Mouse (Mus musculus): ENCODE measurements around the gene Stxbp3. TPM values are rescaled to one million over a fixed set of nuclear protein-coding genes. Genes with fewer than 3 reads are reported as not detected.
A peak's percentile ranks its signal among the peaks of the same experiment; 100 is the strongest.
"Not testable (repeated sequence)": the region's sequence is repeated elsewhere in the genome, so short reads cannot be mapped to it uniquely, and the experiment has no call there.

The Stxbp3 gene
- polyA plus RNA-seq, 1 experiment: 4.9 TPM

GRCm38 (mm10) chr3:108850506-108850905, 10.2 kb upstream of the Stxbp3 start:
- no peak overlapping the region for H3K27ac ChIP-seq (ENCODE audit: control insufficient read depth, insufficient read depth, low read depth, low read length)
- no peak overlapping the region for H3K4me3 ChIP-seq (ENCODE audit: control insufficient read depth, low read depth, low read length)
- no peaks in the 10 kb centered on the region for H3K27me3 ChIP-seq (ENCODE audit: control insufficient read depth, insufficient read depth, low read length)
- TF ChIP-seq POLR2A (IDR thresholded peaks at IDR 0.05; ENCODE audit: control insufficient read depth, low read depth, low read length) (no peak), CTCF (IDR thresholded peaks at IDR 0.05; ENCODE audit: control insufficient read depth, insufficient read depth, insufficient replicate concordance, low read depth, low read length) (no peak)
- no peaks in the 10 kb centered on the region for H3K36me3 ChIP-seq (ENCODE audit: control insufficient read depth, insufficient read depth, low read length)
- H3K4me1 ChIP-seq (ENCODE audit: control insufficient read depth, insufficient read depth, low read length): peaks cover 9% of the 10 kb centered on the region

- Histone ChIP-seq H3K4me3 (ENCODE audit: control insufficient read depth, low read depth, low read length) (no peak overlapping the region), H3K27me3 (ENCODE audit: control insufficient read depth, insufficient read depth, low read length) (no peaks in the 10 kb centered on the region), H3K4me1 (ENCODE audit: control insufficient read depth, insufficient read depth, low read length) (peaks cover 2% of the 10 kb centered on the region; the same call in 1 of the 2 replicates), H3K36me3 (ENCODE audit: control insufficient read depth, insufficient read depth, low read length) (no peaks in the 10 kb centered on the region), H3K27ac (ENCODE audit: control insufficient read depth, insufficient read depth, low read depth, low read length) (peak overlapping the region; percentile 18; the same call in 1 of the 2 replicates)
- TF ChIP-seq CTCF (IDR thresholded peaks at IDR 0.05; ENCODE audit: control insufficient read depth, insufficient read depth, insufficient replicate concordance, low read depth, low read length) (no peak), POLR2A (IDR thresholded peaks at IDR 0.05; ENCODE audit: control insufficient read depth, low read depth, low read length) (no peak)
Measured at GRCm38 (mm10) chr3:108846616-108847015, 6.3 kb upstream of the Stxbp3 start.

- peak overlapping the region; percentile 34 for H3K27ac ChIP-seq (ENCODE audit: control insufficient read depth, insufficient read depth, low read depth, low read length)
- peaks cover 5% of the 10 kb centered on the region for H3K4me1 ChIP-seq (ENCODE audit: control insufficient read depth, insufficient read depth, low read length)
- H3K4me3 ChIP-seq (ENCODE audit: control insufficient read depth, low read depth, low read length): no peak overlapping the region
- no peaks in the 10 kb centered on the region for H3K36me3 ChIP-seq (ENCODE audit: control insufficient read depth, insufficient read depth, low read length)
- H3K27me3 ChIP-seq (ENCODE audit: control insufficient read depth, insufficient read depth, low read length): no peaks in the 10 kb centered on the region
- TF ChIP-seq POLR2A (IDR thresholded peaks at IDR 0.05; ENCODE audit: control insufficient read depth, low read depth, low read length) (no peak), CTCF (IDR thresholded peaks at IDR 0.05; ENCODE audit: control insufficient read depth, insufficient read depth, insufficient replicate concordance, low read depth, low read length) (no peak)
Measured at GRCm38 (mm10) chr3:108844521-108844920, 4.2 kb upstream of the Stxbp3 start.

DNA sequence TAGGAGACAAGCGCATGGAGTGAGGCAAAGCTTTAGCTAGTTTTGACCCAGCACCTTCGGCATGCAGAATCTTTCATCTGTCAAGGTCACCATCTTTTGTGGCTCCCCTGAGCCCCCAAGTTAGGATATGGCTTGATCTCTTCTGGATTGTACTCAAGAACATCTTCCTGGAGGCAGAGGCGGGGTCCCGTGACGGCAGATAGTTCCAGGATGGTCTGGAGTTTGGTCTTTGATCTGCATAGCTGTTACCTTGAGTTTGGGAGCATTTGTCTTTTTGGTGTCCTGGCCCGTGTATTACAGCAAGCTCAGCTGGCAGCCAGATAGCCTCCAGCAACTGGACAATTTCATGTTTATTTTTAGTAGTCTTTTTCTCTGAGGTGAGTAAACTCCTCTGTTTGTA, 3.7 kb upstream of the Stxbp3 start:
- TF ChIP-seq CTCF (IDR thresholded peaks at IDR 0.05; ENCODE audit: control insufficient read depth, insufficient read depth, insufficient replicate concordance, low read depth, low read length) (no peak), POLR2A (IDR thresholded peaks at IDR 0.05; ENCODE audit: control insufficient read depth, low read depth, low read length) (no peak)
- Histone ChIP-seq H3K4me3 (ENCODE audit: control insufficient read depth, low read depth, low read length) (no peak overlapping the region), H3K27me3 (ENCODE audit: control insufficient read depth, insufficient read depth, low read length) (no peaks in the 10 kb centered on the region), H3K4me1 (ENCODE audit: control insufficient read depth, insufficient read depth, low read length) (peaks cover 5% of the 10 kb centered on the region), H3K36me3 (ENCODE audit: control insufficient read depth, insufficient read depth, low read length) (no peaks in the 10 kb centered on the region), H3K27ac (ENCODE audit: control insufficient read depth, insufficient read depth, low read depth, low read length) (no peak overlapping the region)

DNA sequence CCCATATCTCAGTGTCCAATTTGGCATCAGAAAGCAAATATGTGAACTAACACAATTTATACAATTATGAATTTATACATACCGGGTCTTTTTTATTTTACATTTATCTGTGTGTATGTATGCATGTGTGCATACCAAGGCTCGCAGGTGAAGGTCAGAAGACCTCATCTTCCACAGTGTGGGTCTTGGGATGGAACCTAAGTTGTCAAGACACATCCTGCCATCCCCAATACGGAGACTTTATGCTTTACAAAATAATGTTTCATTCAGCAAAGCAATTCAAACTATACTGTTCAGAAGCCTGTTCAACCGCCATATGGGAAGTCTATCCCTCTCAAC, 359 bp upstream of the Stxbp3 start:
- Histone ChIP-seq H3K27ac (ENCODE audit: control insufficient read depth, insufficient read depth, low read depth, low read length) (no peak overlapping the region), H3K27me3 (ENCODE audit: control insufficient read depth, insufficient read depth, low read length) (no peaks in the 10 kb centered on the region), H3K4me3 (ENCODE audit: control insufficient read depth, low read depth, low read length) (no peak overlapping the region), H3K36me3 (ENCODE audit: control insufficient read depth, insufficient read depth, low read length) (no peaks in the 10 kb centered on the region), H3K4me1 (ENCODE audit: control insufficient read depth, insufficient read depth, low read length) (peaks cover 5% of the 10 kb centered on the region)
- TF ChIP-seq CTCF (IDR thresholded peaks at IDR 0.05; ENCODE audit: control insufficient read depth, insufficient read depth, insufficient replicate concordance, low read depth, low read length) (no peak), POLR2A (IDR thresholded peaks at IDR 0.05; ENCODE audit: control insufficient read depth, low read depth, low read length) (no peak)

GRCm38 (mm10) chr3:108839647-108839999, 703 bp downstream of the Stxbp3 start:
- Histone ChIP-seq H3K27ac (ENCODE audit: control insufficient read depth, insufficient read depth, low read depth, low read length) (peak overlapping the region; percentile 92), H3K27me3 (ENCODE audit: control insufficient read depth, insufficient read depth, low read length) (no peaks in the 10 kb centered on the region), H3K36me3 (ENCODE audit: control insufficient read depth, insufficient read depth, low read length) (no peaks in the 10 kb centered on the region), H3K4me3 (ENCODE audit: control insufficient read depth, low read depth, low read length) (peak overlapping the region; percentile 87), H3K4me1 (ENCODE audit: control insufficient read depth, insufficient read depth, low read length) (peaks cover 5% of the 10 kb centered on the region)
- TF ChIP-seq POLR2A (IDR thresholded peaks at IDR 0.05; ENCODE audit: control insufficient read depth, low read depth, low read length): no peak
- no peak for TF ChIP-seq CTCF (IDR thresholded peaks at IDR 0.05; ENCODE audit: control insufficient read depth, insufficient read depth, insufficient replicate concordance, low read depth, low read length)

DNA sequence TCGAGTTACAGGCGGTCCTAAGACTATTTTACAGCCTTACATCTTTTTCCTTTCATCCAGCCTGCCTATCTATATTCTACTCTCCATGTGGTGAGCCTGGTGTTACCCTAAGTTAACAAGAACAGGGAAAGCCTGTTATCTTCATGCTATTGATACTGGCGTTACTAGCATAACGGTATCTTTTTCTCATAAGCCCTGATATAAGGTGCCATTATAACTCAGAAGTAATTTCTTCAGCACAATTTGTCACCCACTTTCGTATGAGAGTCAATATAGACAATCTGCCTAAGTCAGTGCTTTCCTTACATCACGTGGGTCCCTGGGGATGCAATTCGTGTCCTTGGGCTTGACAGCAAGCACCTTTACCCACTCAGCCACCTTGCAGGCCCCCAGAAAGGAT, 1.3 kb downstream of the Stxbp3 start:
- TF ChIP-seq POLR2A (IDR thresholded peaks at IDR 0.05; ENCODE audit: control insufficient read depth, low read depth, low read length) (no peak), CTCF (IDR thresholded peaks at IDR 0.05; ENCODE audit: control insufficient read depth, insufficient read depth, insufficient replicate concordance, low read depth, low read length) (no peak)
- Histone ChIP-seq H3K27ac (ENCODE audit: control insufficient read depth, insufficient read depth, low read depth, low read length) (no peak overlapping the region), H3K4me3 (ENCODE audit: control insufficient read depth, low read depth, low read length) (no peak overlapping the region), H3K36me3 (ENCODE audit: control insufficient read depth, insufficient read depth, low read length) (no peaks in the 10 kb centered on the region), H3K4me1 (ENCODE audit: control insufficient read depth, insufficient read depth, low read length) (peaks cover 3% of the 10 kb centered on the region), H3K27me3 (ENCODE audit: control insufficient read depth, insufficient read depth, low read length) (no peaks in the 10 kb centered on the region)

DNA sequence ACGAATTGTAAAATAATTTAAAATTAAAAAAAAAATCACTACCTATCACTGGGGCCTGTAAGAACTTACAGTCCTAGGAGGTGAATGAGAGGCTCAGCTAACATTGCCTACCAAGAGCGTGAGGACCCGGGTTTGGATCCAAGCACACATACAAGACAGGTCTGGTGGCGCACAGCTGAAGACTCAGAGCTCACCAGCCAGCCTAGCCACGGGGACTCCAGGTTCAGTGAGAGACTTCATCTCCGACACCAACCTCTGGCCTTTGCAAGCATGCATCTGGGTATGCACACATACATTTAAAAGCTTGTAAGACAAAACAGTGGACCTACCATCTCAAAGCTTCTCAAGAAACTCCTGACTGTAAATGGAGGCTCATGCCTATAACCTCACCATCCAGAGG, 3.4 kb downstream of the Stxbp3 start:
- Histone ChIP-seq H3K27ac (ENCODE audit: control insufficient read depth, insufficient read depth, low read depth, low read length) (no peak overlapping the region), H3K4me3 (ENCODE audit: control insufficient read depth, low read depth, low read length) (no peak overlapping the region), H3K27me3 (ENCODE audit: control insufficient read depth, insufficient read depth, low read length) (no peaks in the 10 kb centered on the region), H3K4me1 (ENCODE audit: control insufficient read depth, insufficient read depth, low read length) (peaks cover 3% of the 10 kb centered on the region), H3K36me3 (ENCODE audit: control insufficient read depth, insufficient read depth, low read length) (no peaks in the 10 kb centered on the region)
- no peak for TF ChIP-seq CTCF (IDR thresholded peaks at IDR 0.05; ENCODE audit: control insufficient read depth, insufficient read depth, insufficient replicate concordance, low read depth, low read length)
- no peak for TF ChIP-seq POLR2A (IDR thresholded peaks at IDR 0.05; ENCODE audit: control insufficient read depth, low read depth, low read length)

DNA sequence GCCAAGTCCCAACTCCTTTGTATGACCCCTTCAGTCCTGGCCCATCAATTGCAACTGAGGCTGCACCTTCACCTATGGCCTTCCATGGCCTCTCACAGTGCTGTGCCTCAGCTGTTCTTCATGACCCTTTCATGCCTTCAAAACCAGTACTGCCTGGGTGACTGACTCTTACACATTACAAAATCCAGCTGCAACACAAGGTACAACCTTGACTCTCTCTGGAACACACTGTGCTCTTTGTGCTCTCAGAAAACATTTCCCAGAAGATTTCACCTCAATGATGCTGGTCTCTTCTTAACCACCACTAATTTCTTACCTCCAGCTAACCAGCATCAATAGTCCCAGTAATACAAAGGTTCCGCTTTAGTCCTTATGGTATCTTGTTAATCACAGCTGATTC, 6.6 kb downstream of the Stxbp3 start:
- H3K27ac ChIP-seq (ENCODE audit: control insufficient read depth, insufficient read depth, low read depth, low read length); H3K27me3 ChIP-seq (ENCODE audit: control insufficient read depth, insufficient read depth, low read length); H3K4me3 ChIP-seq (ENCODE audit: control insufficient read depth, low read depth, low read length); H3K36me3 ChIP-seq (ENCODE audit: control insufficient read depth, insufficient read depth, low read length); H3K4me1 ChIP-seq (ENCODE audit: control insufficient read depth, insufficient read depth, low read length): not testable (repeated sequence)

Data from testis, adult 2 months (tissue).